Mouse (Mus musculus): ENCODE measurements around the gene Extl1. TPM values are rescaled to one million over a fixed set of nuclear protein-coding genes. Genes with fewer than 3 reads are reported as not detected.

The Extl1 gene
- polyA plus RNA-seq, 3 experiments from 2014 or later: 0.21 to 1.3 (median 1.0) TPM

DNA sequence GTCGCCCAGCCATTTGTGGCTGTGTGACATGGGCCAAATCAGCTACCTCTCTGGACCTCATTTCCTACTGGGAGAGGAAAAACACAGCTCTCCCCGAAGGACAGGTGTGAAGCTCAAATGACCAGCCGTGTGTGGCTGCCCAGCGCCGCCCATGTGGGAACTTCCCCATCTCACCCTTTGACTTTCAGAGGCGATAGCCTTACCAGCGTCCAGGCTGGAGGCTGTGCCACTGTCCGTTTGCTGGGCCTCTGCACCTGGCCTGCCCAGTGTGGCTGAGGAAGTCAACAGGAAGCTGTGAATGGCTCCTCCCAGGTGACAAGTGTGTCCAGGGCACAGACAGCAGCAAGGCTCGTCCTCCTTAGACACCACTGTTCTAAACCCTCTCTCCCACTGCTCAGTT lies 71.9 kb downstream of the Extl1 start:
- no peak for ATAC-seq

DNA sequence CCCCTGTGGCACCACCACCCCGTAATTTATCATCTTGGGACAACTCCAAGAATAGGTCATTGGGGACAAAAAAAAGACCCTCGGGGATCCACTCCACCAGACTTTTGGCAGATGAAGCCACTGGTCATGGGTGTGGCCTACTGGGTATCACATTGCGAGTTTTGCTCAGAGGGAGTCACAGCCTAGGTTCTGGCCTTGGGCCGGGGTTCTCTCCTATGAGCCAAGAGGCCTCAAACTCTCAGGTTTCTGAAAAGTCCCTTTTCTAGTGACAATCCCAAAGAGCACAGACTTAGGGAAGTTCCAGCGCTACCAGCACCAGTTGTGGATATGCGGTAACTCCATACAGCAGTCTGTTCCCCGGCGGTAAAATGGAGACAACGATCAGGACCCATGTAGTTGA lies 73.0 kb downstream of the Extl1 start:
- no peak for ATAC-seq

DNA sequence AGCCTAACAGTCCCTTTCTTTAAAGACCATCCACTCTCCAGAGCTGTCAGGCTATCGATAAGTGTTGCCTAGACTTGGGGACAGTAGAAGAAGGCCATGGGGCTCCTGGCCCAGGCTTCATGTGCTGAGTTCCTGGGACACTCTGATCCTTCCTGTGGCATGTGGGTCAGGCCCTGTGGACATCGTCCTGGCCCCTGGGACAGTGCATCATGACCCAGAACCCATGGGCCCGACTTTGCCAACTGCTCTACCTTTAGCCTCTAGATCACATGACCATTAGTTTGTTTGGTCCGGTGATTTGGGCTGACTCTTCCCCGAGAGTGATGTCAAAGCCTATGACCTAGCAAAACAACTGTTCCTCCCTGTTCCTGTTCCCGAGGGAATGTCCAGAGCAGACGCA lies 73.5 kb downstream of the Extl1 start:
- ATAC-seq: no peak

DNA sequence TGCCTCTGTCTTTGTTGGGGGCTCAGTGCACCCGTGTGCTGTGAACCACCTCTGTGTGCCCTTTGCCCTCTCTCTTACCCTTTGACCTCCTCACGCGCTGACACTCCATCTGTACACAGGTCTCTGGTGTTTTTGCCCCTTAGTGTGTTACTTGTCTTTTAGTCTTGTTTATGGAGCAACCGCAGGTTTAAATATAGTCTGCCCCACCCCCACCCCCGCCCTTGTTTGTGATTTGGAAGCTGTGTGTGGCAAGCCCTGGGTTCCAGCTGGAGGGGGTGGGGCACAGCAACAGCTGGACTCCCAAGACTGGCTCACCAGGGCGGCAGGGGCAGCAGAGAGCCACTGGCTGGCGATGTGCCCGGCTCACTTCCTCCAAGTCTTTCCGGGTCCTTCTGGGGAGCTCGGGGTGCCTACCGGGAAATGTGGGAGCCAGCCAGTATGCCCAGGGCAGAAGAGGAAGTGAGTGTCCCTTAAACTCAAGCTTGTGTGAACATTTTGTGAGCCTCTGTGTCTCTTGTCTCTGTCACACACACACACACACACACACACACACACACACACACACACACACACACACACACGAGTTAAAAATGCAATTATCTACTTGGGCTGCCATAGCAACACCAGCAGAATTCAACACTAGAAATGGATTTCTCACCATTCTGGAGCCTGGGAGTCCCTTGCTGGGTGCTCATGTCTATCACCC lies 76.1 kb downstream of the Extl1 start:
- ATAC-seq: no peak

DNA sequence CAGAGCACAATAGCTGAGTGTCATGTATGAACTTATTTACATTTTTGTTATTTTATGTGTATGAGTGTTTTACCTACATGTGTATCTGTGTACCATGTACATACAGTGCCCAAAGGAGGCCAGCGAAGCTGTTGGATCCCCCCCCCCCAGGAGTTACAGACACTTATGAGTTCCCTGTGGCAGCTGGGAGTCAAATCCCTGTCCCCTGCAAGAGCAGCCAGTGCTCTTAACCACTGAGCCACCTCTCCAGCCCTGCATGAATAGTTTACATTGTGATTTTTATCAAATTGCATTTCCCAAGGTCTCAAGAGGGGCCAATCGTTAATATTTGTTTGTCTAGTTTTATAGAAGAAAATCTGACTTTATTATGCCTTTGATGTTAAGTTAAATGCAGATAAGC lies 76.7 kb downstream of the Extl1 start:
- ATAC-seq: no peak

Other genes with a start within 250 kb of the Extl1 start
- 100 to 1,000 TPM in 2 of 3 experiments, 10 to 100 TPM in 1; 61.0 to 150 (median 121) TPM for gene Cep85, start 196.7 kb downstream of the Extl1 start, polyA plus RNA-seq (2017; shearing (Covaris generic))
- not detected for gene Gm7534, start 180.8 kb downstream of the Extl1 start, polyA plus RNA-seq (2017; shearing (Covaris generic))
- gene Catsper4, start 156.5 kb downstream of the Extl1 start, polyA plus RNA-seq (2017; shearing (Covaris generic)): not detected
- gene Cnksr1, start 145.5 kb downstream of the Extl1 start, polyA plus RNA-seq (2017; shearing (Covaris generic)): not detected
- 1 to 10 TPM in 1 of 3 experiments, not detected in 2; 2.3 TPM for gene E130218I03Rik, start 140.2 kb downstream of the Extl1 start, polyA plus RNA-seq (2017; shearing (Covaris generic))
- gene Zfp593, start 138.3 kb downstream of the Extl1 start, polyA plus RNA-seq (2017; shearing (Covaris generic)): 1 to 10 TPM; 4.7 to 6.4 (median 4.9) TPM
- not detected for gene Gm30191, start 136.9 kb downstream of the Extl1 start, polyA plus RNA-seq (2017; shearing (Covaris generic))
- not detected for gene Grrp1, start 129.7 kb downstream of the Extl1 start, polyA plus RNA-seq (2017; shearing (Covaris generic))
- 10 to 100 TPM; 18.5 to 26.7 (median 23.7) TPM for gene Pdik1l, start 96.0 kb downstream of the Extl1 start, polyA plus RNA-seq (2017; shearing (Covaris generic))
- gene Trim63, start 68.7 kb downstream of the Extl1 start, polyA plus RNA-seq (2017; shearing (Covaris generic)): not detected
- gene Slc30a2, start 40.7 kb downstream of the Extl1 start, polyA plus RNA-seq (2017; shearing (Covaris generic)): under 1 TPM; 0.21 to 0.34 (median 0.29) TPM
- gene Pafah2, start 12.5 kb upstream of the Extl1 start, polyA plus RNA-seq (2017; shearing (Covaris generic)): 1 to 10 TPM in 2 of 3 experiments, under 1 TPM in 1; 0.80 to 1.5 (median 1.2) TPM
- gene Stmn1, start 84.5 kb upstream of the Extl1 start, polyA plus RNA-seq (2017; shearing (Covaris generic)): 100 to 1,000 TPM in 1 of 3 experiments, 10 to 100 TPM in 2; 62.2 to 637 (median 91.9) TPM
- 10 to 100 TPM; 22.5 to 35.0 (median 31.7) TPM for gene Paqr7, start 112.8 kb upstream of the Extl1 start, polyA plus RNA-seq (2017; shearing (Covaris generic))
- gene Aunip, start 127.1 kb upstream of the Extl1 start, polyA plus RNA-seq (2017; shearing (Covaris generic)): 1 to 10 TPM in 1 of 3 experiments, under 1 TPM in 2; 0.44 to 7.2 (median 0.94) TPM
- 100 to 1,000 TPM in 1 of 3 experiments, 10 to 100 TPM in 2; 64.7 to 110 (median 89.2) TPM for gene Mtfr1l, start 151.5 kb upstream of the Extl1 start, polyA plus RNA-seq (2017; shearing (Covaris generic))
- under 1 TPM; 0.44 to 0.63 (median 0.63) TPM for gene Selenon, start 168.3 kb upstream of the Extl1 start, polyA plus RNA-seq (2017; shearing (Covaris generic))

All from inflammation-experienced regulatory T-cells, adult 6 months (primary cell).